Mouse (Mus musculus) neural tube, embryonic 13.5 days (tissue): ENCODE data around the gene Crybg2. TPM values are rescaled to one million over a fixed set of nuclear protein-coding genes. Genes with fewer than 3 reads are reported as not detected.

ENCODE experiments used
- ATAC-seq: fragments of 200-750 bp; cut with Nextera tagmentation; 2 replicates; pipeline ENCODE4 v1.8.0; 2017; ENCODE audit warnings: low read depth, mild to moderate bottlenecking, moderate TSS enrichment, moderate library complexity
- H3K27ac ChIP-seq: fragments of 300-500 bp; sonication (generic); replicated peaks from 2 replicates; pipeline ENCODE4 v1.5.1; 2015; ENCODE audit warnings: moderate library complexity, mild to moderate bottlenecking, inconsistent platforms
- H3K27me3 ChIP-seq: fragments of 300-500 bp; sonication (generic); 2 replicates; pipeline ENCODE4 v1.6.1; 2015; ENCODE audit warnings: mild to moderate bottlenecking, inconsistent platforms
- H3K36me3 ChIP-seq: fragments of 300-500 bp; sonication (generic); 2 replicates; pipeline ENCODE4 v1.6.1; 2015; ENCODE audit warnings: mild to moderate bottlenecking, inconsistent platforms
- H3K4me1 ChIP-seq: fragments of 300-500 bp; sonication (generic); replicated peaks from 2 replicates; pipeline ENCODE4 v1.6.1; 2015; ENCODE audit warnings: inconsistent platforms
- H3K4me2 ChIP-seq: fragments of 300-500 bp; sonication (generic); 2 replicates; pipeline ENCODE4 v1.6.1; 2015; ENCODE audit warnings: inconsistent platforms, mild to moderate bottlenecking, moderate library complexity
- H3K4me3 ChIP-seq: fragments of 300-500 bp; sonication (generic); 2 replicates; pipeline ENCODE4 v1.5.1; 2015; ENCODE audit warnings: mild to moderate bottlenecking, inconsistent platforms
- H3K9ac ChIP-seq: fragments of 300-500 bp; sonication (generic); 2 replicates; pipeline ENCODE4 v1.6.1; 2015; ENCODE audit warnings: moderate library complexity, mild to moderate bottlenecking, inconsistent platforms
- H3K9me3 ChIP-seq: fragments of 300-500 bp; sonication (generic); 2 replicates; pipeline ENCODE4 v1.6.1; 2016; ENCODE audit warnings: inconsistent platforms
- WGBS: fragments of 180-500 bp; shearing (Covaris S2); methylation state at CpG from one replicate; pipeline ENCODE4 v1.1.7; 2015; 5-methylcytosine and 5-hydroxymethylcytosine counted together
- polyA plus RNA-seq: library from polyadenylated mRNA; unstranded; fragments of >200 nt; fragmentation: Nextera tagmentation; extraction: Ambion mirVana; gene quantifications from 2 replicates; pipeline ENCODE4 v1.2.1, GENCODE M21; 2015

The Crybg2 gene
- polyA plus RNA-seq, 1 experiment from 2014 or later = 1.7 TPM

- no peak within 1 kb of the TSS for H3K27ac ChIP-seq
- peak; percentile 97 for ATAC-seq
- H3K4me2 ChIP-seq = peak within 1 kb of the TSS; percentile 78
- no peaks in the 10 kb centered on the region for H3K9me3 ChIP-seq
- peak within 1 kb of the TSS; percentile 76 for H3K4me3 ChIP-seq
- peak within 1 kb of the TSS; percentile 73 for H3K9ac ChIP-seq
- H3K36me3 ChIP-seq = no peaks in the 10 kb centered on the region
- peaks cover 8% of the 10 kb centered on the region for H3K4me1 ChIP-seq
- H3K27me3 ChIP-seq = no peaks in the 10 kb centered on the region
- WGBS = 17% methylated on average over 34 of the region's 34 CpGs
These were observed 41.5 kb downstream of the Crybg2 start, which contains the start of gene Ubxn11 for GRCm38 (mm10) chr4:134101979-134102741. TSS of gene Ubxn11 (plus strand) at chr4:134102570.

GRCm38 (mm10) chr4:134102742-134103119 lies 42.1 kb downstream of the Crybg2 start:
- Histone ChIP-seq H3K9ac (peak overlapping the region; percentile 73), H3K27ac (no peak overlapping the region), H3K4me2 (peak overlapping the region; percentile 78), H3K9me3 (no peaks in the 10 kb centered on the region), H3K4me3 (peak overlapping the region; percentile 76), H3K36me3 (no peaks in the 10 kb centered on the region), H3K27me3 (no peaks in the 10 kb centered on the region), H3K4me1 (peaks cover 8% of the 10 kb centered on the region)
- WGBS = 3% methylated on average over 21 of the region's 21 CpGs
- ATAC-seq = peak; percentile 60

DNA sequence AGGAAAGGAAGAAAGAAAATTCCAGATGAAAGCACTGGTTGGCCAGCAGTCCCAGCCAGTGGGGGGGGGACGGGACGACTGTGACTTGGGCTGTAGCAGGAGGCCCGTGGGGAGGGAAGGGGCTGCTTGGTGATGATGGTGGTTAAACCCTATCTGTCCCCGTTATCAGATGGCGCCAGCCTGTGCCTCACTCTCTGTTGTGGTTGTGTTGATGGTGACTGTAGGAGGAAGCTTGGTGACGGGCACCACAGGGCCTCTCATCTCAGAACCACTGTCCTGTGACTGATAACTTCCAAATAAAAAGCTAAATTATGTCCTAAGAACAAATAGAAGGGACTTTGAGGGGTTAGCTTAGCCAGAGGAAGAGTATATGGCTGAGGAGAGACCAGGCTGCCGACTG lies 45.5 kb downstream of the Crybg2 start:
- 73% methylated on average over 7 of the region's 7 CpGs for WGBS
- Histone ChIP-seq H3K4me3 (no peak overlapping the region), H3K9me3 (no peaks in the 10 kb centered on the region), H3K27ac (no peak overlapping the region), H3K9ac (no peak overlapping the region), H3K4me2 (no peak overlapping the region), H3K36me3 (no peaks in the 10 kb centered on the region), H3K27me3 (no peaks in the 10 kb centered on the region), H3K4me1 (peaks cover 8% of the 10 kb centered on the region)
- no peak for ATAC-seq

DNA sequence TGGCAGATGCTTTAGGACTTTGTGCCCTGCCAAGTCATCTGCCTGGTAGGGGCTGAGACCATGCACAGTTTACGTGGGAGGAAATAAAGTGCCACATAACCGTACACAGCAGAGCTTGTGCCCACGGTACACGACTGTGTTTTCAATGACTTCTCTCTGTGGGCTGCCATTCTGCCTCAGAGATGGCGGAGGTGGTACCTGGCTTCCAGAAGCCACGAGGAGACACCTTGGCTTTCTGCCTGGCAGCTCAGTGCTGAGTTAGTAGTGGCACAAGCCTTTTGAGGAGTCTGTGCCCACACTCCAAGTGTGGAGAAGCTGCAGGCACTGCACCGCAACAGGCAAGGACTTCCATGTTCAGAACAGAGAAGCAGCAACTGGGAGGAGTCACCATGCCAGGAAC lies 47.1 kb downstream of the Crybg2 start:
- no peak overlapping the region for H3K9ac ChIP-seq
- no peaks in the 10 kb centered on the region for H3K27me3 ChIP-seq
- no peak overlapping the region for H3K27ac ChIP-seq
- 87% methylated on average over 7 of the region's 7 CpGs for WGBS
- H3K9me3 ChIP-seq = no peaks in the 10 kb centered on the region
- H3K36me3 ChIP-seq = no peaks in the 10 kb centered on the region
- peaks cover 7% of the 10 kb centered on the region for H3K4me1 ChIP-seq
- no peak overlapping the region for H3K4me3 ChIP-seq
- H3K4me2 ChIP-seq = no peak overlapping the region
- ATAC-seq = no peak

DNA sequence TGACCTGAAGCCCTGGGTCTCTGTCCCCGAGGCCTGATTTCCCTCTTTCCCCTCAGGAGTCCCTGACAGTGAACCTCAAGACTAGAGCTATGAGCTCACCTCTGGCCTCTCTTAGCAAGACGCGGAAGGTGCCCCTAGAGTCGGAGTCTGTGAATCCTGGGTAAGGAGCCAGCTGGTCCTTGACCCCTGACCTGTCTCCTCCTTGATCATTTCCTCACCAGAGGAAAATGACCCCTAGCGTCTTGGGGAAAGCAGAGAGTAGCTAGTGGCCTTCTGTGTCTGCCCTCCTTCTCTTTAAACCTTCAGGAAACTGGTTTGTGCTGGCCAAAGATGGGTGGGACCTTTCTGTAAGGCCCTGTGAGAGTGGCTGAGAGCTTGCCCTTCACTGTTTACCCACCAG lies 47.6 kb downstream of the Crybg2 start:
- H3K9me3 ChIP-seq = no peaks in the 10 kb centered on the region
- no peak overlapping the region for H3K4me2 ChIP-seq
- no peak for ATAC-seq
- H3K4me3 ChIP-seq = no peak overlapping the region
- peaks cover 4% of the 10 kb centered on the region for H3K4me1 ChIP-seq
- H3K9ac ChIP-seq = no peak overlapping the region
- H3K27ac ChIP-seq = no peak overlapping the region
- 60% methylated on average over 5 of the region's 5 CpGs for WGBS
- H3K27me3 ChIP-seq = no peaks in the 10 kb centered on the region
- no peaks in the 10 kb centered on the region for H3K36me3 ChIP-seq

GRCm38 (mm10) chr4:134110653-134111052 lies 50.0 kb downstream of the Crybg2 start:
- Histone ChIP-seq H3K4me2 (no peak overlapping the region), H3K4me3 (no peak overlapping the region), H3K9ac (no peak overlapping the region), H3K9me3 (no peaks in the 10 kb centered on the region), H3K36me3 (no peaks in the 10 kb centered on the region), H3K27ac (no peak overlapping the region), H3K4me1 (peaks cover 4% of the 10 kb centered on the region), H3K27me3 (no peaks in the 10 kb centered on the region)
- 43% methylated on average over 3 of the region's 3 CpGs for WGBS
- no peak for ATAC-seq

GRCm38 (mm10) chr4:134112403-134112802 lies 51.8 kb downstream of the Crybg2 start:
- Histone ChIP-seq H3K9ac (no peak overlapping the region), H3K4me2 (no peak overlapping the region), H3K27ac (no peak overlapping the region), H3K4me3 (no peak overlapping the region), H3K27me3 (no peaks in the 10 kb centered on the region), H3K4me1 (peaks cover 4% of the 10 kb centered on the region), H3K36me3 (no peaks in the 10 kb centered on the region), H3K9me3 (no peaks in the 10 kb centered on the region)
- ATAC-seq = no peak
- 81% methylated on average over 6 of the region's 6 CpGs for WGBS

GRCm38 (mm10) chr4:134113356-134113994 lies 52.9 kb downstream of the Crybg2 start:
- Histone ChIP-seq H3K27ac (no peak overlapping the region), H3K4me3 (no peak overlapping the region), H3K36me3 (no peaks in the 10 kb centered on the region), H3K9ac (peak overlapping the region; percentile 23; the same call in 1 of the 2 replicates), H3K27me3 (no peaks in the 10 kb centered on the region), H3K9me3 (no peaks in the 10 kb centered on the region), H3K4me1 (peaks cover 4% of the 10 kb centered on the region), H3K4me2 (no peak overlapping the region)
- 53% methylated on average over 10 of the region's 10 CpGs for WGBS
- peak; percentile 53; the same call in 1 of the 2 replicates for ATAC-seq

GRCm38 (mm10) chr4:134114038-134114437 lies 53.4 kb downstream of the Crybg2 start:
- H3K27ac ChIP-seq = no peak overlapping the region
- no peaks in the 10 kb centered on the region for H3K27me3 ChIP-seq
- WGBS = 88% methylated on average over 4 of the region's 4 CpGs
- no peaks in the 10 kb centered on the region for H3K36me3 ChIP-seq
- H3K4me3 ChIP-seq = no peak overlapping the region
- H3K9ac ChIP-seq = no peak overlapping the region
- H3K4me1 ChIP-seq = peaks cover 4% of the 10 kb centered on the region
- H3K4me2 ChIP-seq = no peak overlapping the region
- ATAC-seq = no peak
- H3K9me3 ChIP-seq = no peaks in the 10 kb centered on the region

DNA sequence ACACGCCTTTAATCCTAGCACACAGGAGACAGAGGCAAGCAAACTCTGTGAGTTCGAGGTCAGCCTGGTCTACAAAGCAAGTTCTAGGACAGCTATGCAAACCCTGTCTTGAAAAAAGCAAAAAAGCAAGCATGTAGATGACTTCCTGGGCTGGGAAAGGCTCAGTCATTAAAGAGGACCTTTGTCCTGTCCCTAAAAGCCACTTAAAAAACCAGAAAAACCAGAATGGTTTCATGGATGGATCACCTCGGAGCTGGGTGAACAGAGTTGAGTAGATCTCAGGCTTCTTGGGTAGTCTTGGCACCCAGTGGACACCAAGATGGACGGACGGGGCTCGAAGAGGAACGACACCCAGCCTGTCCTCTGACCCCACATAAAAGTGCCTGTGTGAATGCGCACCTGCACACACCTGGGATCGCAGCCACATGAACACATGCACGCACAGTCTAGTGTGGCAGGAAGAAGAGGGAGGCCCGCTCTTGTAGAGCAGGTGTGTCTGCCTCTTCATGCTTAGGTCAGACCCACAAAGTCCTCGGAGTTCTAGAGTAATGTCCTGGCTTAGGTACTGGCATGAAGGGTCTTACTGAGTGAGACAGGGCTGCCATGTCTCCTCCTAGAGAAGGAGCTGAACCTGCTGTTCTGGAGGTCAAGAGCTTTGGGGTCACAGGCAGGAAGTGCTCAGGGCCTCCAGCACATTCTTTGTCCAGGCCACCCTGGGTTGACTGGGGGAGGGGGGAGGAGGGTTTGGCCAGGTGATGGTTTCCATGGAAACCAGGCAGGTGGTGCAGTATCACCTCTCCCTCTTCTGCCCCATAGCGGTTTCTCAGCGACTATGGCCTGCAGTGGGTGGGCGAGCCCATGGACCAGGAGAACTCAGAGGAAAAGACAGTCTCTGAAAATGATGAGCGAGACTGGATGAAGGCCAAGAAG lies 54.9 kb downstream of the Crybg2 start:
- no peak overlapping the region for H3K9ac ChIP-seq
- no peaks in the 10 kb centered on the region for H3K27me3 ChIP-seq
- H3K4me3 ChIP-seq = no peak overlapping the region
- ATAC-seq = no peak
- H3K9me3 ChIP-seq = no peaks in the 10 kb centered on the region
- peaks cover 4% of the 10 kb centered on the region for H3K4me1 ChIP-seq
- H3K4me2 ChIP-seq = no peak overlapping the region
- H3K27ac ChIP-seq = no peak overlapping the region
- H3K36me3 ChIP-seq = no peaks in the 10 kb centered on the region
- 90% methylated on average over 16 of the region's 16 CpGs for WGBS

DNA sequence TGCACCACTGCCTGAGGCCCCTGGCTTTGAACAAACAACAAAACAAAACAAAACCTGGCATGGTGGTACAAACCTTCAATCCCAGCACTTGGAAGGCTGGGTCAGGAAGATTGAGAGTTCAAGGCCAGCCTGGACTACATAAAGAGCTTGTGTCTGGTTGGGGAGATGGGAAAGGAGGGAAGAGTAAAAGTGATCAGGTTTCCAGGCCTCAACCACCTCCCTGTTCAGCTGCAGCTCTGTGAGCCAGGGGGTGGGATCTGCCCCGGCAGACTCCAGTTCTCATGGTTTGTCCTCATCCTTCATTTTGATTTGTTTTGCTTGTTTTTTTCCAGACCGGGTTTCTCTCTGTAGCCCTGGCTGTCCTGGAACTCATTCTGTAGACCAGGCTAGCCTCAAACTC lies 55.9 kb downstream of the Crybg2 start:
- H3K9ac ChIP-seq = no peak overlapping the region
- WGBS = 90% methylated on average over 2 of the region's 2 CpGs
- H3K27me3 ChIP-seq = no peaks in the 10 kb centered on the region

DNA sequence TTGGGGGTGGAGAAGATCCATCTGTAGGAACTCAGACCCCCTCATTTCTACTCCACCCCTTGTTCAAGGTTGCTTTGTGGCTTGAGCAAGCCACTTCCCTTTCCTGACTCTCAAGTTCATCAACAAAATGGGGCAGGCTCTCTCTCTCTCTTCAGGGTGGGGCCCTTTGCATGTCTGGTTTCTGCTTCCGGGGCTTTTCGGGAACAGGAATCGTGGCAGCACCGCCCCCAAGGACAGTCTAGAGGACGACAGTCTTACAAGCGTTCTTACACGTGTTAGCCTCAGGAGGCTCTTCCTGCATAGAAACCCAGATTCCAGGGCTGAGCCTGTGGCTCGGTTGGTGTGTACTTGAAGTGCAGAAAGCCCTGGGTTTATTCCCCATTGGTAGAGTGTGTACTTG lies 56.4 kb downstream of the Crybg2 start:
- Histone ChIP-seq H3K9me3 (no peaks in the 10 kb centered on the region), H3K9ac (no peak overlapping the region), H3K4me1 (peaks cover 11% of the 10 kb centered on the region), H3K4me3 (no peak overlapping the region), H3K4me2 (no peak overlapping the region), H3K27me3 (no peaks in the 10 kb centered on the region), H3K27ac (no peak overlapping the region), H3K36me3 (no peaks in the 10 kb centered on the region)
- WGBS = 82% methylated on average over 8 of the region's 8 CpGs
- ATAC-seq = no peak

More for the DNA sequence above, 55.9 kb downstream of the Crybg2 start:
- H3K4me2 ChIP-seq = no peak overlapping the region
- no peak for ATAC-seq
- H3K27ac ChIP-seq = no peak overlapping the region
- no peaks in the 10 kb centered on the region for H3K9me3 ChIP-seq
- no peaks in the 10 kb centered on the region for H3K36me3 ChIP-seq
- H3K4me3 ChIP-seq = no peak overlapping the region
- peaks cover 8% of the 10 kb centered on the region for H3K4me1 ChIP-seq
